Mouse (Mus musculus): Measurements from ENCODE around the gene Dlx4. TPM values are rescaled to one million over a fixed set of nuclear protein-coding genes. Genes with fewer than 3 reads are reported as not detected.

Gene Dlx4
- polyA plus RNA-seq, 1 experiment from 2014 or later = not detected

GRCm38 (mm10) chr11:95159763-95160371, 13.8 kb upstream of the Dlx4 start:
- no peak overlapping the region for H3K9ac ChIP-seq (ENCODE audit: low read length)
- H3K27ac ChIP-seq (ENCODE audit: low read depth, low read length) = no peak overlapping the region
- no peaks in the 10 kb centered on the region for H3K27me3 ChIP-seq (ENCODE audit: control insufficient read depth, insufficient read depth, low read length)
- WGBS = 91% methylated on average over 8 of the region's 8 CpGs
- no peak overlapping the region for H3K4me3 ChIP-seq (ENCODE audit: low read depth, low read length)
- H3K4me2 ChIP-seq = no peak overlapping the region
- no peaks in the 10 kb centered on the region for H3K9me3 ChIP-seq (ENCODE audit: control insufficient read depth, low read length)
- no peaks in the 10 kb centered on the region for H3K4me1 ChIP-seq (ENCODE audit: control insufficient read depth, insufficient read depth, low read length)
- ATAC-seq (ENCODE audit: low FRiP score) (no peak), DNase-seq (ENCODE audit: low spot score, missing footprints) (no peak)
- no peaks in the 10 kb centered on the region for H3K36me3 ChIP-seq (ENCODE audit: control insufficient read depth, insufficient read depth, low read length)

- Histone ChIP-seq H3K4me1 (ENCODE audit: control insufficient read depth, insufficient read depth, low read length) (no peaks in the 10 kb centered on the region), H3K27me3 (ENCODE audit: control insufficient read depth, insufficient read depth, low read length) (peaks cover 3% of the 10 kb centered on the region)
- no peak for ATAC-seq (ENCODE audit: low FRiP score)
Observed at GRCm38 (mm10) chr11:95157872-95158271, 11.8 kb upstream of the Dlx4 start.

GRCm38 (mm10) chr11:95157356-95157755, 11.3 kb upstream of the Dlx4 start:
- Histone ChIP-seq H3K27me3 (ENCODE audit: control insufficient read depth, insufficient read depth, low read length) (peaks cover 8% of the 10 kb centered on the region), H3K4me1 (ENCODE audit: control insufficient read depth, insufficient read depth, low read length) (no peaks in the 10 kb centered on the region), H3K9me3 (ENCODE audit: control insufficient read depth, low read length) (no peaks in the 10 kb centered on the region), H3K27ac (ENCODE audit: low read depth, low read length) (no peak overlapping the region), H3K36me3 (ENCODE audit: control insufficient read depth, insufficient read depth, low read length) (no peaks in the 10 kb centered on the region), H3K9ac (ENCODE audit: low read length) (no peak overlapping the region), H3K4me2 (no peak overlapping the region), H3K4me3 (ENCODE audit: low read depth, low read length) (no peak overlapping the region)
- DNase-seq (ENCODE audit: low spot score, missing footprints) (peak; percentile 71), ATAC-seq (ENCODE audit: low FRiP score) (no peak)
- WGBS = 71% methylated on average over 5 of the region's 5 CpGs

More at GRCm38 (mm10) chr11:95157872-95158271, 11.8 kb upstream of the Dlx4 start:
- H3K36me3 ChIP-seq (ENCODE audit: control insufficient read depth, insufficient read depth, low read length) = no peaks in the 10 kb centered on the region
- H3K4me2 ChIP-seq = no peak overlapping the region
- 77% methylated on average over 5 of the region's 5 CpGs for WGBS
- H3K27ac ChIP-seq (ENCODE audit: low read depth, low read length) = no peak overlapping the region
- H3K9me3 ChIP-seq (ENCODE audit: control insufficient read depth, low read length) = no peaks in the 10 kb centered on the region
- no peak overlapping the region for H3K4me3 ChIP-seq (ENCODE audit: low read depth, low read length)
- no peak overlapping the region for H3K9ac ChIP-seq (ENCODE audit: low read length)
- no peak for DNase-seq (ENCODE audit: low spot score, missing footprints)

GRCm38 (mm10) chr11:95155511-95155910, 9.4 kb upstream of the Dlx4 start:
- H3K9ac ChIP-seq (ENCODE audit: low read length) = no peak overlapping the region
- H3K4me1 ChIP-seq (ENCODE audit: control insufficient read depth, insufficient read depth, low read length) = no peaks in the 10 kb centered on the region
- H3K4me2 ChIP-seq = no peak overlapping the region
- no peak overlapping the region for H3K4me3 ChIP-seq (ENCODE audit: low read depth, low read length)
- DNase-seq (ENCODE audit: low spot score, missing footprints) = peak; percentile 65
- peaks cover 27% of the 10 kb centered on the region for H3K27me3 ChIP-seq (ENCODE audit: control insufficient read depth, insufficient read depth, low read length)
- WGBS = 90% methylated on average over 2 of the region's 2 CpGs
- no peak for ATAC-seq (ENCODE audit: low FRiP score)
- no peak overlapping the region for H3K27ac ChIP-seq (ENCODE audit: low read depth, low read length)
- no peaks in the 10 kb centered on the region for H3K9me3 ChIP-seq (ENCODE audit: control insufficient read depth, low read length)
- H3K36me3 ChIP-seq (ENCODE audit: control insufficient read depth, insufficient read depth, low read length) = no peaks in the 10 kb centered on the region

GRCm38 (mm10) chr11:95153681-95154080, 7.6 kb upstream of the Dlx4 start:
- Histone ChIP-seq H3K9me3 (ENCODE audit: control insufficient read depth, low read length) (no peaks in the 10 kb centered on the region), H3K9ac (ENCODE audit: low read length) (no peak overlapping the region), H3K4me2 (no peak overlapping the region), H3K27ac (ENCODE audit: low read depth, low read length) (no peak overlapping the region), H3K4me1 (ENCODE audit: control insufficient read depth, insufficient read depth, low read length) (no peaks in the 10 kb centered on the region), H3K4me3 (ENCODE audit: low read depth, low read length) (no peak overlapping the region), H3K36me3 (ENCODE audit: control insufficient read depth, insufficient read depth, low read length) (no peaks in the 10 kb centered on the region), H3K27me3 (ENCODE audit: control insufficient read depth, insufficient read depth, low read length) (peaks cover 43% of the 10 kb centered on the region)
- DNase-seq (ENCODE audit: low spot score, missing footprints) (no peak), ATAC-seq (ENCODE audit: low FRiP score) (no peak)
- WGBS = 78% methylated on average over 5 of the region's 5 CpGs

- H3K4me1 ChIP-seq (ENCODE audit: control insufficient read depth, insufficient read depth, low read length) = no peaks in the 10 kb centered on the region
- no peak for DNase-seq (ENCODE audit: low spot score, missing footprints)
- no peak overlapping the region for H3K4me3 ChIP-seq (ENCODE audit: low read depth, low read length)
- H3K9ac ChIP-seq (ENCODE audit: low read length) = no peak overlapping the region
- H3K27ac ChIP-seq (ENCODE audit: low read depth, low read length) = no peak overlapping the region
- H3K27me3 ChIP-seq (ENCODE audit: control insufficient read depth, insufficient read depth, low read length) = peaks cover 49% of the 10 kb centered on the region
- H3K9me3 ChIP-seq (ENCODE audit: control insufficient read depth, low read length) = no peaks in the 10 kb centered on the region
- 37% methylated on average over 5 of the region's 5 CpGs for WGBS
- ATAC-seq (ENCODE audit: low FRiP score) = no peak
- H3K36me3 ChIP-seq (ENCODE audit: control insufficient read depth, insufficient read depth, low read length) = no peaks in the 10 kb centered on the region
- H3K4me2 ChIP-seq = no peak overlapping the region
Observed at GRCm38 (mm10) chr11:95153116-95153515, 7.1 kb upstream of the Dlx4 start.

- WGBS = 1% methylated on average over 33 of the region's 33 CpGs
- Histone ChIP-seq H3K27me3 (ENCODE audit: control insufficient read depth, insufficient read depth, low read length) (peaks cover 75% of the 10 kb centered on the region), H3K9me3 (ENCODE audit: control insufficient read depth, low read length) (no peaks in the 10 kb centered on the region), H3K4me1 (ENCODE audit: control insufficient read depth, insufficient read depth, low read length) (peaks cover 7% of the 10 kb centered on the region), H3K36me3 (ENCODE audit: control insufficient read depth, insufficient read depth, low read length) (no peaks in the 10 kb centered on the region), H3K4me3 (ENCODE audit: low read depth, low read length) (no peak overlapping the region), H3K9ac (ENCODE audit: low read length) (no peak overlapping the region), H3K4me2 (no peak overlapping the region), H3K27ac (ENCODE audit: low read depth, low read length) (no peak overlapping the region)
- no peak for ATAC-seq (ENCODE audit: low FRiP score)
- DNase-seq (ENCODE audit: low spot score, missing footprints) = peak; percentile 95
Observed at GRCm38 (mm10) chr11:95150269-95151049, 4.4 kb upstream of the Dlx4 start.

- no peak overlapping the region for H3K4me2 ChIP-seq
- no peak overlapping the region for H3K27ac ChIP-seq (ENCODE audit: low read depth, low read length)
- H3K27me3 ChIP-seq (ENCODE audit: control insufficient read depth, insufficient read depth, low read length) = peaks cover 83% of the 10 kb centered on the region
- ATAC-seq (ENCODE audit: low FRiP score) = no peak
- H3K9ac ChIP-seq (ENCODE audit: low read length) = no peak overlapping the region
- no peaks in the 10 kb centered on the region for H3K9me3 ChIP-seq (ENCODE audit: control insufficient read depth, low read length)
- DNase-seq (ENCODE audit: low spot score, missing footprints) = peak; percentile 94
- H3K4me3 ChIP-seq (ENCODE audit: low read depth, low read length) = no peak overlapping the region
- no peaks in the 10 kb centered on the region for H3K36me3 ChIP-seq (ENCODE audit: control insufficient read depth, insufficient read depth, low read length)
- WGBS = 2% methylated on average over 27 of the region's 27 CpGs
- peaks cover 11% of the 10 kb centered on the region for H3K4me1 ChIP-seq (ENCODE audit: control insufficient read depth, insufficient read depth, low read length)
Observed at GRCm38 (mm10) chr11:95149462-95150268, 3.6 kb upstream of the Dlx4 start.

GRCm38 (mm10) chr11:95148754-95149153, 2.7 kb upstream of the Dlx4 start:
- H3K9ac ChIP-seq (ENCODE audit: low read length) = no peak overlapping the region
- H3K27me3 ChIP-seq (ENCODE audit: control insufficient read depth, insufficient read depth, low read length) = peaks cover 92% of the 10 kb centered on the region
- under 1% methylated on average over 9 of the region's 9 CpGs for WGBS
- no peak for ATAC-seq (ENCODE audit: low FRiP score)
- no peaks in the 10 kb centered on the region for H3K9me3 ChIP-seq (ENCODE audit: control insufficient read depth, low read length)
- no peak overlapping the region for H3K27ac ChIP-seq (ENCODE audit: low read depth, low read length)
- no peak overlapping the region for H3K4me2 ChIP-seq
- H3K4me1 ChIP-seq (ENCODE audit: control insufficient read depth, insufficient read depth, low read length) = peaks cover 11% of the 10 kb centered on the region
- peak; percentile 90 for DNase-seq (ENCODE audit: low spot score, missing footprints)
- H3K36me3 ChIP-seq (ENCODE audit: control insufficient read depth, insufficient read depth, low read length) = no peaks in the 10 kb centered on the region
- H3K4me3 ChIP-seq (ENCODE audit: low read depth, low read length) = no peak overlapping the region
